Mouse (Mus musculus) B cell, adult 2 months (primary cell): ENCODE measurements at regions not wholly inside any gene's neighbourhood (a gene's known extent, or its start where the extent isn't known, plus 50 kb on each side); places are given as distances from the start of the nearest gene placed in this dataset.
A peak's percentile ranks its signal among the peaks of the same experiment; 100 is the strongest.

Experiments
- DNase-seq, 2 experiments: peaks; one replicate each; pipeline ENCODE4 v3.0.0; 2022

GRCm38 (mm10) chr8:83837637-83838378, 62.1 kb upstream of the Adgrl1 start:
- DNase-seq, result no peak

- DNase-seq, result no peak
These were observed 70.1 kb upstream of the Adgrl1 start for GRCm38 (mm10) chr8:83829851-83830250.

- no peak for DNase-seq
These were observed 74.8 kb upstream of the Adgrl1 start for GRCm38 (mm10) chr8:83824925-83825680.

- DNase-seq, result no peak
These were observed 78.0 kb upstream of the Adgre5 start for GRCm38 (mm10) chr8:83819086-83819485.

GRCm38 (mm10) chr8:83810651-83811050, 69.5 kb upstream of the Adgre5 start:
- no peak for DNase-seq

GRCm38 (mm10) chr8:83805612-83806011, 64.5 kb upstream of the Adgre5 start:
- no peak for DNase-seq

GRCm38 (mm10) chr8:83803312-83803711, 62.2 kb upstream of the Adgre5 start:
- peak; percentile 37 to 48 for DNase-seq

GRCm38 (mm10) chr8:83802506-83802905, 61.4 kb upstream of the Adgre5 start:
- DNase-seq, result peak; percentile 5 to 7

- no peak for DNase-seq
These were observed 58.5 kb upstream of the Adgre5 start for GRCm38 (mm10) chr8:83799607-83799950.

- DNase-seq, result no peak
These were observed 57.9 kb upstream of the Adgre5 start for GRCm38 (mm10) chr8:83798881-83799606.

- DNase-seq, result no peak
These were observed 52.5 kb upstream of the Adgre5 start for GRCm38 (mm10) chr8:83793491-83794238.
